Mouse (Mus musculus) thymus, adult 2 months (tissue): Measurements from ENCODE around the gene Rgs3.

ENCODE experiments used
- CTCF ChIP-seq: fragments of 200-500 bp; IDR thresholded peaks from 2 replicates; pipeline ENCODE4 v1.5.1; 2012; ENCODE audit warnings: mild to moderate bottlenecking, control low read depth, low read length, moderate library complexity, borderline replicate concordance; ENCODE audit not compliant: control insufficient read depth, poor library complexity, insufficient read depth; ENCODE audit errors: extremely low read depth
- POLR2A ChIP-seq: fragments of 200-500 bp; IDR thresholded peaks from 2 replicates; pipeline ENCODE4 v1.6.1; 2012; ENCODE audit warnings: mild to moderate bottlenecking, low read length, control low read depth, moderate library complexity; ENCODE audit not compliant: control insufficient read depth, poor library complexity, insufficient read depth; ENCODE audit errors: extremely low read depth

- TF ChIP-seq CTCF, result no peak
- TF ChIP-seq POLR2A, result no peak
Observed at GRCm38 (mm10) chr4:62736904-62737303, 177.3 kb downstream of the Rgs3 start.
